Mouse (Mus musculus) brain, embryonic 14.5 days (tissue): ENCODE data around the gene Zfhx3. TPM values are rescaled to one million over a fixed set of nuclear protein-coding genes. Genes with fewer than 3 reads are reported as not detected.

Source experiments
- DNase-seq: peaks from one replicate; pipeline ENCODE4 v3.0.0-alpha.2; 2011; ENCODE audit warnings: low read depth
- CTCF ChIP-seq: fragments of 200-500 bp; IDR thresholded peaks from 2 replicates; pipeline ENCODE4 v1.5.1; 2012; ENCODE audit warnings: inconsistent platforms, mild to moderate bottlenecking, moderate library complexity, borderline replicate concordance; ENCODE audit not compliant: insufficient read depth, insufficient read length; ENCODE audit errors: extremely low read depth
- POLR2A ChIP-seq: fragments of 200-500 bp; IDR thresholded peaks from 2 replicates; pipeline ENCODE4 v1.6.1; 2012; ENCODE audit warnings: mild to moderate bottlenecking, inconsistent platforms, borderline replicate concordance; ENCODE audit not compliant: poor library complexity, insufficient read depth, insufficient read length, severe bottlenecking; ENCODE audit errors: extremely low read depth
- polyA plus RNA-seq: library from polyadenylated mRNA; depleted of rRNA; stranded (reverse); fragments of >200 nt; gene quantifications from 2 replicates; pipeline ENCODE4 v1.2.3, GENCODE M21; 2012

The Zfhx3 gene
- polyA plus RNA-seq, 1 experiment, result 31.3 TPM

DNA sequence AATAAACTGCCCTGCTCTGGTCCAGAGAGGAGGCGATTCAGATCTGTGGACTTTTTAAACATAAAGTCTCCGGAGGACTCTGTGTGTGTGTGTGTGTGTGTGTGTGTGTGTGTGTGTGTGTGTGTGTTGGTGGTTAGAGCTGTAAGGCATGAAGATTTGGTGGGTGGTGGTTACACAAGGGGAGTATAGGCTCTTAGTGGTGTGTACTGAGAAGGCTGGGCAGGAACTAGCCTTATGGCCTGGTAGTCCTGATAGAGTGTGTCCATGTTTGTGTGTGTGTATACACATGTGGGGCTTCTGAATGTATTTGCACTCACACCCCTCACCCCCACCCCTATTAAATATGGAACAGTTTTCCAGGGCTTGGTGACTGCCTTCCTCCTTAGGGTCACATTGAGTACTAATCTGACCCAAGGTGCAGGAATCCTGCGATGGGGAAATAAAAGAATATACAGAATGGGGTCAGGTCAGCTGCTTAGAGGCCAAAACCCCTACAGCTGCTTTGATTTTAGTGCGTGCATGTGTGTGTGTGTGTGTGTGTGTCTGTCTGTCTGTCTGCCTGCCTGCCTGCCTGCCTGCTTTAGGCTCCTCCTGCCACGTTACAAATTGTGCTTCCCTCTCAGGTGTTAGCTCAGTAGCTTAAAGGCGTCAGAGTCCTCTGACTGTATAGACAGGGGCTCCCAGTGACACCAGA lies 764.6 kb downstream of the Zfhx3 start:
- DNase-seq, result peak; percentile 48
- TF ChIP-seq CTCF (no peak), POLR2A (no peak)

DNA sequence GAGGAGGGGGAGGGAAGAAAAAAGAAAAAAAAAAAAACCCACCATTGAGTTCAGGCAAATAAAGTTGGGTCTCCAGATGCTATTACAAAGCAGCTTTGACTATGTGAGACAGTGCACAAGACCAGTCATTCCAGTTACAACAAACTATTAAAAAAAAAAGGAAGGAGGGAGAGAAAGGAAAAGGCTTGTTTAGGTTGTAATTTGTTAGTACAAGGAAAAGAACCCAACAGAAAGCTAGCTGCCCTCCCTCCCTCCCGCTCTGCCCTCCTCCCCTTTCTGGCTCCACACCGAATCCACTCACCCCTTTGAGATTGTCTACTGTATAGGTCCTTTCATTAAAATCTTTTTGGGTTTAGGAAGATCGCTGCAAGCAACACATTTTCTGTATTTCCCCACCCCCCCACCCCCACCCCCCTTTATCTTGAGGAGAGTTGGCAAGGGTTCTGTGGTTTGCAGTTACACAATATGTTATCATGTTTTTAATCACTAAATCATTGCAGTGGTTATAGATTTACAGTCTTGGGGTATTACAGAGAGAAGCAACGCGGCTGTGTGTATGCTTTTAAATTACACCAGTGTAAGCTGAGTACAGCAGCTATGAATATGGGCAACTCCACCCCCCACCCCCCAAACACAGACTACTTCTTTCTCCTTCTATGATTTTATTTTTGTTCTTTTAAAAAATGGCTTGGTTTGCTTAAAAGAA lies 765.3 kb downstream of the Zfhx3 start:
- TF ChIP-seq CTCF (no peak), POLR2A (no peak)
- DNase-seq, result peak; percentile 56

DNA sequence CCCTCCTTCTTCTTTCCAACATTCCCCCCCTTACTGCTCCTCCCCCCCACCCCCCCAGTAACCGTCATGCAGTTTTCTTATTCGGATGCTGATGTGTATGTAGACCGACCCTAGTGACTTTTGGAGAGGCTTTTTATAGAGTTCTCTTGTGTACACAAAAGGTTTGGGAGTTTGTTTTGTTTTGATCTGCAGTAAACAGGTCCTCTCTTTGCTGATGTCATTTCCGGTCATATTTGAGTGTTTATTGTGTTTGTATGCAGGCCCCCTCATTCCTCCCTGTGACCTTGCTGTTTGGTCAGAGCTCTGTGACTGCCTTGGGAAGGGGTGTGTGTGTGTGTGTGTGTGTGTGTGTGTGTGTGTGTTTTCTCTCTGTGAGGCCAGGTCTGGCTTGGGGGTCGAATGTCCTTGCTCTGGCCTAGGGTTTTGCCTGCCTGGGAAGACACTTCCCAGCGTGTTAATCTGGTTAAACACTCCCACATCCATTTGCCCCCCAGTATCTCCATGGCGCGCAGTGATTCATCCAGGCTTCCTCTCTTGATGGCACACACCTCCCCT lies 766.5 kb downstream of the Zfhx3 start:
- TF ChIP-seq POLR2A (no peak), CTCF (no peak)

DNA sequence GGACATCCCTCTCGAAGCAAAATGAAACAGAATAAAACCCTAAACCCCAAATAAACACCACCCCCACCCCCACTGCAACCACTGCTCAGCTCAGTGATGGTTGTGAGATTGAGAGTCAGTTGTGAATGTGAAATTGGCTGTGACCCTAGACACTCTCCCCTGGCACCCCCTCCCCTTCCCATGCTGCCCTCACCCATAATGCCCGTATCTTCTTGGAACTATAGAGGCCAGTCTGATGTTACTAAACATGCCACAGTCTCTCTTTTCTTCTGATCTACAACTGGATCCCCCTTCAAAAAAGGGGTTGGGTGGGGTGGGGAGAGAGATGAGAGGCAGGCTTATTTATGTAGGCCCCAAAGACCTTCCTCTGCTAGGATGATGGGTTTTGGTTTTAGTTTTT lies 767.0 kb downstream of the Zfhx3 start:
- TF ChIP-seq POLR2A, result no peak
- TF ChIP-seq CTCF, result no peak
- no peak for DNase-seq

More for the DNA sequence above, 766.5 kb downstream of the Zfhx3 start:
- peak; percentile 44 for DNase-seq

DNA sequence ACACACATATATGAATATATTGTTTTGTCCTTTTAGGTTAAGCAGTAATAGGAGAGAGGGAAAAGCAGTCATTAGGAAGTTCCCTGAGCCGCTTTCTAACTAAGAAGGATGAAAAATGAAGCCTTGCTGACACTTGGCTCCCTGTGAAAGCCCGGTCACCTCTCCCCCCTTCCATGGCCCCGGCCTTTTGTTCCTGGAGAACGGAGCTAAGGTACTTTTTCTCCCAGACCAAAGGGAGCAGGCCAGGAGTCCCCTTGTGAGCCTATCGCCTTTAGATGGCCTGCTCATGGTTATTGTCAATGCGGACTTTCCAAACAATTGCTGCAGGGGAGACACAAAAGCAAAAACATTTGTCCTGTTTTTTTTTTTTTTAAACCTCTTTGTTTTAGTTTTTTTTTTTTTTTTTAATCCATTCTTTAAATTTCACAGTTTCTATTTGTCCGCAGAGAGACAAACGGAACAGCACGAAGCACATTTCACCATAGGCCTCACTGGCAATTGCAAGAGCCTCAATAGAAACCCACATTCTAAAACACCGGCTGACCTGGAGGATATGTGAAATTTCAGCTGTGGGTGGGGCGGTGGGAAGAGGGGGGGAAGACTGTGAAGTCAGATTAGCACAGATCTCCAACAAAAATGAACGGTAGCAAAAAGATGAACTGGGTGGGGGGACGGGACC lies 767.6 kb downstream of the Zfhx3 start:
- DNase-seq, result peak; percentile 57
- TF ChIP-seq CTCF (no peak), POLR2A (no peak)

DNA sequence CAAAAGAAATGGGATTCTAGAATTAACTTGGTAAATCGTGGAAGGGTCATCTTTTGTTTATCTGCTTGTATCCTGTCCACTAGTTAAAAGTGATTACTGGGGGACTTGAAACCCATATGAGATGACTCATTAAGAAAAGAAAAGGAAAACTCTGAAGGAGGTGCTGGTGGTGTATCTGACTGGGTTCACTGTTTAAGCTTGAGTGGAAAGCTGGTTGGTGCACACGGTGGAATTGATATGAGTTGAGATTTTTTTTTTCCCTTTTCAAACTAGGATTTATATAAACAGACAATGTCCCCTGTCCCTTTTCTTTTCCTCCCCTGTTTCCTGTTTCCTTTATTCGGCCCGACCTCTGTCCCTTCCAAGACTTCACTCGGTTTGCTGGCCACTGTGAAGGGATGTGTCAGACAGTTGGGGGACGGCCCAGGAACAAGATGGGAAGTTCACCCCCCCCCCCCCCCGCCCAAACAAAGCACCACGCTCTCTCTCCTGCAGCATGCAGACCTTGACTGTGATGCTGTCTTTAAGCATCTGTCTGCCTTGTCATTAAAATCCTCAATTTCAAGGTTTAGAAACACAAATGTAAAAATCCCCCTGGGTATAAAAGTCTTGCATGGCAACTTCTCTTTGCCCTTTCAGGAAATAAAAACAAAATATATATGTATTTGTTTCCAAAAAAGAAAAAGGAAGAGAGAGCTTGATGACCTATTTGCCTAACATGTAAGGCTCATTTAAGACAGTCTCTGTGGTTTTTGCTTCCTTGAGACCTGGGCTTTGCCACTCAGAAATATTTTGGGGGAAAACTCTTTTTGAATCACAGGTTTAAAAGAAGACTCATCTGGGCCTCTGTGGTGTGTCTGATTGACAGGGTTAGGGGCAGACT lies 768.4 kb downstream of the Zfhx3 start:
- no peak for DNase-seq
- TF ChIP-seq CTCF (no peak), POLR2A (no peak)

DNA sequence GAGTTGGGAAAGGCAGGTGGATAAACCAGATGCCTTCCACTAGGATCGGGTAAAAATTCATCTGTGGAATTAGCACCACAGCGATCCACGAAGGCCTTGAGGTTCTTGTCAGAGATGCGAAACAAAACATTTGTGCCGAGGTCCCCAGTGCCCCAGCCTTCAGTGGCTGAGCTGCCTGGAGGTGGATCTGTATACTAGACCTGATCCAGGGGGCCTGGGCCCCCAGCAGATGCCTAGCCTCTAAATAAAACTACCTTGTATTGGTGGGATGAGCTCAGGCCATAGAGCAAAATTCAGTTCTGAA lies 769.0 kb downstream of the Zfhx3 start:
- TF ChIP-seq CTCF, result no peak
- no peak for TF ChIP-seq POLR2A
- no peak for DNase-seq

DNA sequence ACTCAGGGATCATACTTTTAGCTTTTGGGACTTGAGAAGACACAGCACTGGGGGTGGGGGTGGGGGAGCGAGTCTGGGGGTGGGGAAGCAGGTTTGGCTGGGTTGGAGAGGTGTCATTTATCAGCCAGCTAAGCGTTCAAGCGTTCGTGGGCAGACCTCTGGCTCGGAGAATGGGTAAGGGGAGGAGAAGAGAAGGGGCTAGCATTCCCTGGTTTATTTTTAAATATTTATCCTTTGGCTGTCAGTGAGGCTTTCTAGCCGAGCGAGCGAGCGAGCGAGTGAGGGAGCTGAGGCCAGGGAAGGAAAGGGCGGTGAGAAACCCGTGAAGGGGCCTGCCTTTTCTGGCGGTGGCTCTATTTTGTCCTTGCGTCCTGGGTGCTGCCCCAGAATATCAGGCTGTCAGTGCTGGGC lies 769.6 kb downstream of the Zfhx3 start:
- DNase-seq, result no peak

DNA sequence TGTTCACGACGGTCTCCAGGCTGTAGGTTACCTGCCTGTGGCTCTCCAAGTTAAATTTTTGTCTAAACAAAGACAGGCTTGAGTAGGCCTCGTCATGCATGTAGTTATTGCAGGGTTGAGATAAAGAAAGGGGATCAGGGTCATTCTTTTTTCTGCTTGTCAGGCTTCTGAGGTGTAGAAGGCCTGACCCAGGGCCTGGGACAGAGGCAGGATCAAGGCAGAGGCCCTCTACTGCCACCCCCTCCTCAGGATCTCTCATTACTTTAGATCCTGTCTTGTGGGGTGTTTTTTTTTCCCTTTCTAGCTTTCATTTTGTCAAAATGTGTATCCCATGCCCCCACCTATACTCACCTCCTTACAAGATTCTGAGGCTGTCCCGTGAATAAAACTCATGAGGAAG lies 770.2 kb downstream of the Zfhx3 start:
- TF ChIP-seq CTCF, result no peak
- TF ChIP-seq POLR2A, result no peak
- DNase-seq, result no peak

More for the DNA sequence above, 769.6 kb downstream of the Zfhx3 start:
- TF ChIP-seq POLR2A (no peak), CTCF (no peak)

DNA sequence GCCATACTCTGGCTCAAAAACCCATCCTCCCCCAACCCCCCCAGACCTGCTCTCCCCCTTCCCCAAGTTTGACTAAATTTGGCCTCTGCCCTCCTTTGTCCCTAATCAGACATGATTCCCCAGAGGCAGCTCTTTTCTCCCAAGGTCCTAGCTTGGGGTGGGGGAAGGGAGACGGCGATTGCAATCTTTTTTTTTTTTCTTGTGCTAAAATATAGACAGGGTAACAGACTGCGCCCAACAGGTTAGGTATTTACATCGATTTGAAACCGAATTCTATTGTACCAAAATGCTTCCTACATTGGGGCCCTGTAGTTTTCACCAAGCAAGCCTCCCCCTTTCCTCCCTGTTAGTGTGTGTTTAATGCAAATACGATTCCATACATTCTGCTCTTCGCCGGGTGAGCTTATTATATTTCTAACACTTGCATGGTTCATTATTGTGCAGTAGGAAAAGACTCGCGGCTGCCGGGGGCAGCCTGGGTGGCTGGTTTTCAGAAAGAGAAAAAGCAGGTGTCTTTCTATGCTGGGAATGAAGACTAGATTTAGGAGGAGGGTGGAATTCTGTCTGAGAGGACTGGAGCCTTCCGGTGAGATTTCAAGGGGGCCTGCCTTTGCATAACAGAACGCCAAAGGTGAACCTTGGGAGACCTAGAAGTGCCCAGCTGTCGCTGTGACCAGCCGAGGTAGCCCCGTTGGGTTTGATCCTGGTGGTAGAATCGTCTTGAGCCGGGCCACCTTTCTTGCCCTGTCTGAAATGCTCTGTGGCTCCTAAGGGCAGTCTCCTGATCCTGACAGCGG lies 771.1 kb downstream of the Zfhx3 start:
- TF ChIP-seq CTCF, result no peak
- TF ChIP-seq POLR2A, result no peak
- DNase-seq, result peak; percentile 49
